Mouse (Mus musculus): ENCODE results near the gene Olfr248. TPM values are rescaled to one million over a fixed set of nuclear protein-coding genes. Genes with fewer than 3 reads are reported as not detected.
"Not testable (repeated sequence)": the region's sequence is repeated elsewhere in the genome, so short reads cannot be mapped to it uniquely, and the experiment has no call there.

Olfr248 gene
- polyA plus RNA-seq (2015; fragmentation: Nextera tagmentation; extraction: Ambion mirVana): not detected in 2 replicates

DNA sequence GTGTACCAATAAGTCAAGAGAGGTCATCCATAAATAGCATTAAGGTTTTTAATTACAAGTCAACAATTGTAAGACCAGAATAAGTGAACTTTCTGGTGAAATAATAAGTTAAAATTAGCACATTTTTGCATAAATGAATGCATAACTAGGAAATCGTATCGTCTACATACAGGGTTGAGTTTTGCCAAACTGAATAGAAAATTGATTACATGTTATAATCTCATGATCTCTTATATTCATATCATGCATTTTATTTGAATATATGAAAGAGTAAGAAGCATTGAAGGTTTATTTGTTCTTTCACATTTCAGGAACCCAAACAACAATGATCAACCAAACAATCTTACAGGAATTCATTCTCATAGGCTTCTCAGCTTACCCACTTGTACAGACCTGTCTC is at the start of gene Olfr248:
Gene Olfr248 (plus strand): TSS at position 301 of the 400 bp plus-strand sequence.
- Histone ChIP-seq H3K9ac (replicated peaks; ENCODE audit: low read depth) (no peak within 1 kb of the TSS), H3K4me3 (ENCODE audit: low read depth, low read length) (no peak within 1 kb of the TSS), H3K27me3 (replicated peaks; ENCODE audit: insufficient read depth, low read length) (no peaks in the 10 kb centered on the region), H3K27ac (ENCODE audit: low read length) (no peak within 1 kb of the TSS), H3K9me3 (ENCODE audit: low read length) (no peaks in the 10 kb centered on the region), H3K36me3 (ENCODE audit: insufficient read depth, low read length) (no peaks in the 10 kb centered on the region), H3K4me1 (ENCODE audit: insufficient read depth, low read depth, low read length) (no peaks in the 10 kb centered on the region), H3K4me2 (replicated peaks; ENCODE audit: low read depth, low read length) (no peak within 1 kb of the TSS)
- ATAC-seq (no peak), DNase-seq (ENCODE audit: low spot score) (no peak)
- 84% methylated on average over 2 of the region's 2 CpGs for WGBS
- no peak for TF ChIP-seq CTCF (IDR thresholded peaks at IDR 0.05)
- TF ChIP-seq EP300 (IDR thresholded peaks at IDR 0.05): no peak

DNA sequence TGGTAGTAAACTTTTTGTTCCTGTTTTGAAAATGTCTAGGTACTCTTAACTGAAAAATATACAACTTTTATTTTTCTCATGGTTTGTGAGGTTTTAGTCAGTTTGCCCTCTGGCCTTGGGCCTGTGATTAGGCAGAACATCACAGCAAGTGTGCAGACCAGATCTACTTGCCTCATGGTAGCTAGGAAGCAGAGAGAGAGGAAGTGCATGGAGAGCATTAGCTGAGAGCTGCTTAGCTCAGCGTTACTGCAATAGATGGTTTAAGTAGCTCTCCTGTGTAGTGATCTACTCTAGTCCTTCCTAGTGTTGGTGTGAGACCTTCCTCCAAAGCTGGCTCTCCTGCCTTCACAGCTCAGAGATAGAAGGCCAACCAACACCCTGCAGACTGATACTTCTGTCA is 37.2 kb upstream of the Olfr248 start:
- DNase-seq (ENCODE audit: low spot score); H3K36me3 ChIP-seq (ENCODE audit: insufficient read depth, low read length); H3K4me2 ChIP-seq (replicated peaks; ENCODE audit: low read depth, low read length); H3K27ac ChIP-seq (ENCODE audit: low read length); H3K27me3 ChIP-seq (replicated peaks; ENCODE audit: insufficient read depth, low read length); H3K4me1 ChIP-seq (ENCODE audit: insufficient read depth, low read depth, low read length); H3K9ac ChIP-seq (replicated peaks; ENCODE audit: low read depth); H3K4me3 ChIP-seq (ENCODE audit: low read depth, low read length); ATAC-seq; H3K9me3 ChIP-seq (ENCODE audit: low read length): not testable (repeated sequence)
- WGBS: 81% methylated on average over 1 of the region's 1 CpGs

- Histone ChIP-seq H3K4me1 (ENCODE audit: insufficient read depth, low read depth, low read length) (no peaks in the 10 kb centered on the region), H3K27ac (ENCODE audit: low read length) (no peak overlapping the region), H3K36me3 (ENCODE audit: insufficient read depth, low read length) (no peaks in the 10 kb centered on the region), H3K9ac (replicated peaks; ENCODE audit: low read depth) (no peak overlapping the region), H3K4me2 (replicated peaks; ENCODE audit: low read depth, low read length) (no peak overlapping the region), H3K4me3 (ENCODE audit: low read depth, low read length) (no peak overlapping the region), H3K27me3 (replicated peaks; ENCODE audit: insufficient read depth, low read length) (no peaks in the 10 kb centered on the region), H3K9me3 (ENCODE audit: low read length) (no peaks in the 10 kb centered on the region)
- WGBS: 69% methylated on average over 5 of the region's 5 CpGs
- ATAC-seq (no peak), DNase-seq (ENCODE audit: low spot score) (no peak)
- TF ChIP-seq CTCF (IDR thresholded peaks at IDR 0.05) (no peak), EP300 (IDR thresholded peaks at IDR 0.05) (no peak)
Observed at GRCm38 (mm10) chr1:174354640-174355039, 36.2 kb upstream of the Olfr248 start.

DNA sequence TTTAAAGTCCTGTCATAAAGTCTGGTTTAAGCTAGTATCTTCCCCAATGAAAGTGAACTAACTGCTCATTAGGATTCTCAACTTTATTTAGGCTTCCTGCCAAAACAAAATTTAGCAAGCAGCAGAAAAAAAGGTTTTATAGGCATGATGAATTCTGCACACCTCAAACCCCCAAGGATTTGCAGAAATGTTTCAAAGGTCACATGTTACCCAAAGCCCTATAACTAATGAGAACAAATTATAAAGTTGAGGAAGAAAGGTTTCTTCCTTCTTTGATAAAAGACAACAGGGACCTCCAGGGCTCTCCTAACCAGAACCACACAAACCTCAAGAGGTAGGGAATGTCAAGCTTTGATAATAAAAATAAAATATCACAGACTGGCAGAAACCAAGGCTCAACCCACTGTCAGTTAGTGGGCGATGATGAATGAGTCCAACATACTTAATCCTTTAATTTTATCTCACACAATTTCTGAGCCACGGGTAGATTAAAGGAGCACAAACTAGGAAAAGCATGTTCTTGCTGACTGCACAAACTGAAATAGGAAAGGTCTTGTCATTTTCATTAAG is 25.9 kb upstream of the Olfr248 start, which contains the start of gene Olfr417:
Gene Olfr417 (plus strand): TSS at position 241 of the 570 bp plus-strand sequence.
- Histone ChIP-seq H3K4me1 (ENCODE audit: insufficient read depth, low read depth, low read length) (no peaks in the 10 kb centered on the region), H3K4me3 (ENCODE audit: low read depth, low read length) (no peak within 1 kb of the TSS), H3K4me2 (replicated peaks; ENCODE audit: low read depth, low read length) (no peak within 1 kb of the TSS), H3K9ac (replicated peaks; ENCODE audit: low read depth) (no peak within 1 kb of the TSS), H3K9me3 (ENCODE audit: low read length) (no peaks in the 10 kb centered on the region), H3K27me3 (replicated peaks; ENCODE audit: insufficient read depth, low read length) (no peaks in the 10 kb centered on the region), H3K27ac (ENCODE audit: low read length) (no peak within 1 kb of the TSS), H3K36me3 (ENCODE audit: insufficient read depth, low read length) (no peaks in the 10 kb centered on the region)
- no peak for ATAC-seq
- no peak for TF ChIP-seq CTCF (IDR thresholded peaks at IDR 0.05)
- no peak for DNase-seq (ENCODE audit: low spot score)
- 54% methylated on average over 2 of the region's 2 CpGs for WGBS

DNA sequence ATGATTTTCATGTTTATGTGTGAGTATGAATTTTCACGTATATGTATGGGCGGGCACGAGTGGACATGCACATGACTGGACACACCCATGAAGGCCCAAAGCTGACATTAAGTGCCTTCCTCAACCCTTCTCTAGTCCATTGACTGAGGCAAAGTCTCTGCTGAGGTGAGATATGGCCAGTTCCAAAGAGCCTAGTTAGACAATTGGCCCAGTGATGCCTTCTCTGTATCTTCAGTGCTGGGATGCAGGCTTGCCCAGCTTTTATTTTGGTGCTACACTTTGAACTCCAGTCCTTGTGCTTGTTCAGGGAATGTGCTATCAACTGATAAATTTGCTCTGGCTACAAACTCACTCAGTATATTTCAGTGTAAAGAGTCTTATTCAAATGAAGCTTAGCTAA is 17.0 kb upstream of the Olfr248 start:
- Histone ChIP-seq H3K27me3 (replicated peaks; ENCODE audit: insufficient read depth, low read length) (no peaks in the 10 kb centered on the region), H3K36me3 (ENCODE audit: insufficient read depth, low read length) (no peaks in the 10 kb centered on the region), H3K9me3 (ENCODE audit: low read length) (no peaks in the 10 kb centered on the region), H3K4me1 (ENCODE audit: insufficient read depth, low read depth, low read length) (no peaks in the 10 kb centered on the region), H3K4me3 (ENCODE audit: low read depth, low read length) (no peak overlapping the region), H3K27ac (ENCODE audit: low read length) (no peak overlapping the region), H3K4me2 (replicated peaks; ENCODE audit: low read depth, low read length) (no peak overlapping the region), H3K9ac (replicated peaks; ENCODE audit: low read depth) (no peak overlapping the region)
- WGBS: 86% methylated on average over 3 of the region's 3 CpGs
- no peak for ATAC-seq
- no peak for TF ChIP-seq EP300 (IDR thresholded peaks at IDR 0.05)
- TF ChIP-seq CTCF (IDR thresholded peaks at IDR 0.05): no peak
- DNase-seq (ENCODE audit: low spot score): no peak

DNA sequence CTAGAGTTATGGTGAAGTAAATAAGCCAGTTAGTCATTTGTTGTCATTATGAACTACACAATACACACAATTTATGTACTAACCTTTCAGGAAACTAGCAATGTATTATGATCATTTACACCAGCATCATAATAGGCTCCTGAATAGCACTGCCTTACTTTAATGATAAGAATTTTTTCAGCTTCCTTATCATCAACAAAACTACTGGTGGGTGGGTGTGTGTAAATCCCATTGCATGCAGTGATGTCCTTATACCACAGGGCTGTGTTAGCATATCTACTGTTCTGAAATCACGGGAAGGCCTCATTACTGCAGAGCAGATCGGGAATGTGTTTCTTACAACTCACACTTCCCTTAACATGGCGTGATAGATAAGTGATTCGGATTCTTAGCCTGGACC is 32.1 kb downstream of the Olfr248 start:
- no peak overlapping the region for H3K9ac ChIP-seq (replicated peaks; ENCODE audit: low read depth)
- H3K4me2 ChIP-seq (replicated peaks; ENCODE audit: low read depth, low read length): no peak overlapping the region
- H3K36me3 ChIP-seq (ENCODE audit: insufficient read depth, low read length): no peaks in the 10 kb centered on the region
- H3K27me3 ChIP-seq (replicated peaks; ENCODE audit: insufficient read depth, low read length): no peaks in the 10 kb centered on the region
- no peak overlapping the region for H3K27ac ChIP-seq (ENCODE audit: low read length)
- no peak for ATAC-seq
- TF ChIP-seq CTCF (IDR thresholded peaks at IDR 0.05): no peak
- no peak for TF ChIP-seq EP300 (IDR thresholded peaks at IDR 0.05)
- no peaks in the 10 kb centered on the region for H3K9me3 ChIP-seq (ENCODE audit: low read length)
- H3K4me1 ChIP-seq (ENCODE audit: insufficient read depth, low read depth, low read length): no peaks in the 10 kb centered on the region
- no peak overlapping the region for H3K4me3 ChIP-seq (ENCODE audit: low read depth, low read length)
- no peak for DNase-seq (ENCODE audit: low spot score)
- 61% methylated on average over 4 of the region's 4 CpGs for WGBS

GRCm38 (mm10) chr1:174423764-174424163 is 32.9 kb downstream of the Olfr248 start, which contains the start of gene Olfr414:
TSS of gene Olfr414 (plus strand) at chr1:174424064.
- Histone ChIP-seq H3K27ac (ENCODE audit: low read length) (no peak within 1 kb of the TSS), H3K9me3 (ENCODE audit: low read length) (no peaks in the 10 kb centered on the region), H3K4me2 (replicated peaks; ENCODE audit: low read depth, low read length) (no peak within 1 kb of the TSS), H3K9ac (replicated peaks; ENCODE audit: low read depth) (no peak within 1 kb of the TSS), H3K4me1 (ENCODE audit: insufficient read depth, low read depth, low read length) (no peaks in the 10 kb centered on the region), H3K4me3 (ENCODE audit: low read depth, low read length) (no peak within 1 kb of the TSS), H3K36me3 (ENCODE audit: insufficient read depth, low read length) (no peaks in the 10 kb centered on the region), H3K27me3 (replicated peaks; ENCODE audit: insufficient read depth, low read length) (no peaks in the 10 kb centered on the region)
- ATAC-seq: no peak
- WGBS: 44% methylated on average over 1 of the region's 1 CpGs
- no peak for DNase-seq (ENCODE audit: low spot score)
- TF ChIP-seq EP300 (IDR thresholded peaks at IDR 0.05): no peak
- no peak for TF ChIP-seq CTCF (IDR thresholded peaks at IDR 0.05)
